Mouse (Mus musculus) MEL (cell line): ENCODE results near the gene Cplx2.

Experiments used
- CHD1 ChIP-seq: IDR thresholded peaks from 2 replicates; pipeline ENCODE4 v1.6.1; 2012; ENCODE audit warnings: low read depth, mild to moderate bottlenecking, inconsistent platforms, low read length, improper control_type of control experiment
- CTCF ChIP-seq, 3 experiments: IDR thresholded peaks in 2 of 3; conservative IDR thresholded peaks in 1 of 3; 2 replicates each; pipeline ENCODE4 v1.5.1; 2011 to 2012; ENCODE audit warnings: low read length in 3 of 3, low read depth in 2 of 3, mild to moderate bottlenecking in 2 of 3, improper control_type of control experiment in 1 of 3, inconsistent platforms in 1 of 3, mixed read lengths in 1 of 3, moderate library complexity in 1 of 3; ENCODE audit not compliant: control insufficient read depth in 1 of 3, insufficient read depth in 1 of 3, poor library complexity in 1 of 3, severe bottlenecking in 1 of 3
- E2F4 ChIP-seq: IDR thresholded peaks from 2 replicates; pipeline ENCODE4 v1.6.1; 2011; ENCODE audit warnings: low read depth, low read length, improper control_type of control experiment, borderline replicate concordance
- GATA1 ChIP-seq: IDR thresholded peaks from 2 replicates; pipeline ENCODE4 v1.6.1; 2011; ENCODE audit warnings: low read depth, low read length, improper control_type of control experiment
- POLR2A ChIP-seq, 2 experiments: IDR thresholded peaks; 2 replicates each; pipeline ENCODE4 v1.6.1; 2011 to 2012; ENCODE audit warnings: low read length in 2 of 2, mild to moderate bottlenecking in 2 of 2, control low read depth in 1 of 2, improper control_type of control experiment in 1 of 2, low read depth in 1 of 2, moderate library complexity in 1 of 2; ENCODE audit not compliant: control insufficient read depth in 1 of 2, insufficient read depth in 1 of 2, poor library complexity in 1 of 2
- POLR2AphosphoS5 ChIP-seq: IDR thresholded peaks from 2 replicates; pipeline ENCODE4 v1.6.1; 2012; ENCODE audit warnings: low read depth, borderline replicate concordance, mild to moderate bottlenecking, inconsistent platforms, low read length, moderate library complexity, mixed read lengths

- no peak for TF ChIP-seq POLR2AphosphoS5
- no peak for TF ChIP-seq E2F4
- no peak for TF ChIP-seq CHD1
- TF ChIP-seq CTCF (IDR thresholded peaks at IDR 0.05 in 2 of 3, conservative IDR thresholded peaks at IDR 0.05 in 1 of 3; ENCODE audit: control insufficient read depth in 1 of 3, insufficient read depth in 1 of 3, low read depth in 2 of 3, low read length in 3 of 3, poor library complexity in 1 of 3, severe bottlenecking in 1 of 3): no peak
- TF ChIP-seq GATA1: no peak
- no peak for TF ChIP-seq POLR2A (IDR thresholded peaks at IDR 0.05; ENCODE audit: control insufficient read depth in 1 of 2, insufficient read depth in 1 of 2, low read depth in 1 of 2, low read length in 2 of 2, poor library complexity in 1 of 2)
These were observed 45.3 kb upstream of the Cplx2 start for GRCm38 (mm10) chr13:54325814-54326213.
